Mouse (Mus musculus): ENCODE results near the gene Tmed10.

Tmed10 gene

DNA sequence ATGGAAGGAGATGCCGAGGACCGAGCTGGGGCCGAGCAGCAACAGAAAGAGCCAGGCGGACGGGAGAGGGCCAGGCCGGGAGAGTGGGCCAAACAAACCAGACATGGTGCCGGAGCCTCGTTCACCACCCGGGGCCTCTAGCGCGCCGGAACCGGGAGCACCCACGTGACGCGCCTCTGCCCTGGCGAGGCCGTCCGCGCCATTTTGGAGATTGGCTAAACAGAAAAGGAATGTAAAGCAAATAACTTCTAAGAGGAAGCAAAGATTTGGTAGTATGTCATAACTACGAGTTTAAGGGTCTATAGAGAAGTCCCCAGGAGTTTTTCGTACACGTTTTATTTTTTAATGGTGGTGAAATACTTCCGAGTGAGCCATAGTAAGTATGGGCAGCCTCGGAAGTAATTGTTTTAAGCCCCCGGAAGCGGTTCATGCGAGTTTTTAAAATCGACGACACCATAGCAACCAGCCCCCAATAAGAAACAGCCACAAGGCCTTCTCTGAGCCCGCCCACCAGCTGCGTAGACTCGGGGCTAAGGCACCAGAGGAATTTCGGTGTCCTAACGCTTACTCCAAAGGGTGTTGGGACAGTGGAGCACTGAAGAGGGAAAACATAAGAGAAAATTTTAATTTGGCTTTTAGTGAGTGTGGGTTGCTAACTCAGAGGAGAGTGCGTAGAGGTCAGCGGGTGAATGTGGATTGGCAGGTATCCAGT is at the start of gene Tmed10:
Gene Tmed10 (minus strand): TSS at position 287 of the 712 bp plus-strand sequence.
- DNase-seq = peak; percentile 92 to 93

DNA sequence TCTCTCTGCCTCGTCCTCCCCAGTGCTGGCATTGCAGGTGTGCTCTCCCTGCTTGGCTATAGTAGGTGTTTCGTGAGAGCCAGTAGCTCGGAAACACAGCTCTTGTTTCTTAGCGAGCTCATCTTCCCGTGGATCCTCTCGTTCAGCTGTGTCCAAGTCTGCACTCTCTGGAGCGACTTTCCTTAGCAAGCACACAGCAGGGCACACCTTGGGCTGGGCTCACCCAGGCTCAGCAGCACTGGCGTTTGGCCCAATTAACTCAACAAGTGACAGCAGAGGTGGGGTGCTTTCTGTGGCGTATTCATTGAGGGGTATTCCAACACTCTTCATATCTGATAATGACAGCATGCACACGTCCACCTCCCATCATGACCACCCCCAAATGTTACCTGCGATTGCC is 48.6 kb upstream of the Tmed10 start:
- no peak for DNase-seq

DNA sequence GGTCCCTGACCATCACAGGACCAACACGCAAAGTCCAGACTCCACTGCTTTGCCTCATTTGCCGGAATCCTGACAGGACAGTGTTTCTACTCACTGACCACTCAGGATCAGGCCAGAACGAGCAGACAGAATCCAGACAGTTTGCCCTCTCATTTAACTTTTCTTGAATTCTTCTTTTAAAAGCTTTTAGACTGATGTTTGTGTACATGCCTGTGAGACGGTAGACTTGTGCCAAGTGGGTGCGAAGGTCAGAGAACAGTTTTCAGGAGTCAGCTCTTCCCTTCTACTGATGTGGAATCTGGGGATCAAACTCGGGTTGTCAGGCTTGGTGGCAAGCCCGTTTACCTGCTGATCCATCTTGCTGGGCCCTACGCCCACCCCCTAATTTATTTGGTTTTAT is 47.9 kb upstream of the Tmed10 start:
- no peak for DNase-seq

DNA sequence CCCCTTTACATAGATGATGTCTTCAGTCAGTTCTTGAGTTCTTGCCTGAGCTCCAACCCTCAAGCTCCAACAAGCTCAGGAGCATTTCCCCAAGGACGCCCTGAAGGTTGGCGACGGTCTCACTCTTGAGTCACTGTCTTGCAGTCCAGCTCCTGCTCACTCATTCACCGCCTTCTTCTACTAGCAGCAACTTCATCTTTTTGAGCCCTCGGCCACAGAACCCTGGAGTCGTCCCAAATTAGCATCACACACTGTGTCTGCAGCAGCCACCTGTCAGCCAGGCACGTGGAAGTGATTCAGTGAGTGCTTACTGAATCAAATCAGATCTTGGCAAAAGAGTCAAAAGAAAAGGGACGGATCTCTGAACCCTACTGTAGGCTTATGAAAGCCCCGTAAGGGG is 46.3 kb upstream of the Tmed10 start:
- DNase-seq = peak; percentile 53 to 59

DNA sequence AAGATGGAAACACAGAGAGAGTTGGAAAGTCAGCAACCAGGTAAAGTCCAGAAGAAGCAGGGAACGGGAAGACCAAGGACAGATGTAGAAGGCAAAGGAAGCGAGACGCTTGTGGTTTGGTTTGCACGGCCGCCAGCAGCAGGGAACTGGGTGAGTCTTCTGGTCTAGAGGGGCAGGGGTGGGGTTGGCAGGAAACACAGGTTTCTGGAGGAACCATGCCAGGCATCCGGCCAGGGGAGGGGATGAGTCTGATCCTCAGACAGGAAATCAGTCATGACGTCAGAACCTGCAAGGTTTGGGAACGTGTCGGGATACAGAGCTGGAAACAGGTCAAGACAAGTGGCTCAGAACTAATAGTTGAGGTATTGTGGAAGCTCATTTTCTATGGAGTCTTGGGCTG is 43.2 kb upstream of the Tmed10 start:
- DNase-seq = peak in 1 of 2 experiments; percentile 35

DNA sequence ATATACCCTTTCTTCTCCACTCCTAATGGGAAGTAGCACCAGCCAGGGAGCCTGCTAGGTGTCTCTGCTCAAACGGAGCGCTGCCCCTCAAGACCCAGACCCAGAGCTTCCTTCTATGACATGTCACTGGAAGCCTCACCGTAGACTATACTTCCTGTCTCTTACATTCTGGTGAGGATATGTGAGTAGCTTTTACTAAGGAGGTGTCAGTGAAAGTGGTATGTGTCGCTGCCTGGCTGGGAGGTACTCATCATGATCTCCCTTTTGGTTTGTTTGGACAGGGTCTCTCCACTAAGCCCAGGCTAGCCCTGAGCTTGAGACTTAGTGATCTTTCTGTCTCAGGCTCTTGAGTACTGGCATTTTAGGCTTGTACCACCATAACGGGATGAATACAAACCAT is 41.7 kb upstream of the Tmed10 start:
- no peak for DNase-seq

DNA sequence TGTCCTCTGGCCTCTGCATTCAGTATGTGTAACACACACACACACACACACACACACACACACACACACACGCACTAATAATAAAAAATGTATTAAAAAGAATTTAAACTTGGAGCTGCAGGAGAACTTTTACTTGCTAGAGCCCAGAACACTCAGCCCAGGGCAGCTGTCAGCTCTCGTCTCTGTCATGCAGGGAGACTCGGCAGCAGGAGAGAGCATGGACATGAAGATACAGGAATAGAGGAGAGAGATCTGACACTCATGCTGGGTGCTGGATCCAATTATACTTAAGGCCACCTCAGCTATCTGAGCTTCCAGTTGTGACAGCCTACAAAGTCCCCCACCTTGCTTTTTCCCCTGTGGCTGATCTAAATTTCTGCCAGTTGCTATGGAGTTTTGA is 41.2 kb upstream of the Tmed10 start:
- no peak for DNase-seq

DNA sequence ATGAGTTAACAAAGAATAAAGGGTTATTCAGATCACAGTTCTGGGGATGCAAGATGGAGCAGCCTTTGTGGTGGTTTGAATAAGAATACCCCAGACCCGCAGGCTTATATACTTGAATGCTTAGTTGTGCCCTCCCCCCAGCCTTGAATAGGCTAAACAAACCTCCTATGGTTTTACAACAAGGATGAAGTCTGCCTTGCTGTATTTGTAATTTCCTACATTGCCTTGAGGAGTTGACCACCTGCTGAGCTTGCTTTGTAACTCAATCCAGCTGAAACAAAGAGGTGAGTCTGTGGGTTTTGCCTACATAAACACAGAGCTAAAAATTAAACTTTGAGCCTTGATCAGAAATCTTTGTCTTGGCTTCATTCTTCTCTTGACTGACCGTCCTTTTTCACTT is 36.5 kb upstream of the Tmed10 start:
- no peak for DNase-seq

DNA sequence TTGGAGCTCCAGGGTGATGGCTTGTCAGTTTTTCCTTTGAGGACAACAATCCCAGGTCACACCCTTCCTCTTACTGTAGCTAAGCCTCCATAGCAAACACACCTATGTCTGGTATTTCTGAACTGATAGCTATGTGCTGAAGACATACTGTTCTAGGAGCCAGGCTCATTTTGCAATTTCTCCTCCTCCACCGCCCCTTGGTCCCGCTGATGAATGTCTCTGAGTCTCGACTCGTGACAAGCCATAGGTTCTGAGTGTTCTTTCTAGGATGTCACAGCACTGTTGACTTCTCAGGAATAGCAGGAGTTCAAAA is 23.3 kb upstream of the Tmed10 start:
- no peak for DNase-seq

DNA sequence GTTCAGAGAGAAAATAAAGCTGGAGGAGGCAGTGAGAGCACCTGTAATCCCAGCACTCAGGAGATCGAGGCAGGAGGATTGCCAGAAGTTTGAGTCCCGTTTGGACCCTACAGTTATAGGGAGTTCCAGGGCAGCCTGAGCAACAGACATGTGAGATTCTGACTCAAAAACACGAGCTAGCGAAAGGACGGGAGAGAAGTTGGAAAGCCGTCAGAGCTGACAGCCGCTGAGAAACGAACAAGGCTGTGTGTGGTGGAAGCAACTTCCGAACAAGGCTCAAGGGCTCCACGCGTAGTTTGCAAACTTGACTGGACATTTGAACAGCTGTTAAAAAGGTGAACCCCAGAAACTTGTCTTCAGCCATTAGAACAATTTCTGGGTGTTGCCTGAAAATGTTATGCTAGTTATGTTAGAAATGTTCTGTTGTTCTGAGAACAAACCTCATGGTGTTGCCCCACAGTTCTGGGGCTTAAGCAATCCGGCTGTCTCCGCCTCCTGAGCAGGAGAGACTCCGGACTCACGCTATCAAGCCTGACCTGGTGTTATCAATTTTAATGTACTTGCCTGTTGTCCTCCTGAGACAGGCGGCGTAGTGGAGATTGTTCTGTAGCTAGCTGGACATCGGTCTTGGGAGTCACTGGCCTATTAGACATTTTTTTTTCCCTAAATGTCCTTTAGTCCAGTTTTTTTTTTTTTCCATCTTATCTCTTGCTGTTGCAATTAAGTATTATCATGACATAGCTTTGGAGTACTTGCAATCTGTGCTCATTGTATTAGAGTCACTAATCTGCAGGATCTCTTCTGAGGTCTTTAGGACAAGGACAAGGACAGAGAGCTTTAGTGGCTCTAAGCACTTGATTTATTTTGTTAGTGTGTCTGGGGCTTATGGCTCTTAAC is 22.7 kb upstream of the Tmed10 start:
- DNase-seq = no peak

DNA sequence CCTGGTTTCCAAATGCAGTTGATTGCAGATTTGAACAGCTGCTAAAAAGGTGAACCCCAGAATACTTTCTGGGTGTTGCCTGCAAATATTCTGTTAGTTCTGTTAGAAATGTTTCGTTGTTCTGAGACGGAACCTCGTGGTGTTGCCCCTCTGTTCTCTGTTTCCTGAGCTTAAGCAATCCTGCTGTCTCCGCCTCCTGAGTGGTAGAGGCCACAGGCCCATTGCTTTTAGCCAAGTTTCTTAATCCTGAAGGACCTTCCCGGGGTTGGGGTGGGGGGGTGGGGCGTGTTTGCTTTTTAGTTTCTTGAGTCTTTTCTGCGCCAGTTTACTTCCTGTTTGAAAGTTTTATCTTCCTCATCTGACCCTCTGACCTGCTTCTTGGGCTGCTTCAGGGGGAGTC is 19.3 kb upstream of the Tmed10 start:
- no peak for DNase-seq

DNA sequence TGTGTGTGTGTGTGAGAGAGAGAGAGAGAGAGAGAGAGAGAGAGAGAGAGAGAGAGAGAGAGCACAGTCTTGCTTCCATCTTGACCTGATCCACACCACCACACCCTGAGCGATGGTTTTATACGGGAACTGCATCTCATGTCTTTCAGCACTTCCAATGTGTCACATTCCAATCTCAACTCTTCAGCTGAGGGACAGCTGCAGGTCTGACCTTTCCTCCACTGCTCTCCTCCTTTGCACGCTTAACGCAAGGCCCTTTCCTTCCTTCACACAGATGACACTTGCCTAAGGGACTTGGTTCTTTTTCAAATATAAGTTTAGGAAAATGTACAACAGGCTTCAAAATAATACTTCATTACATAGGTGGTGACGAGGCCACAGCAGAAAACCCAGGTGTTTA is 18.9 kb upstream of the Tmed10 start:
- DNase-seq = no peak

DNA sequence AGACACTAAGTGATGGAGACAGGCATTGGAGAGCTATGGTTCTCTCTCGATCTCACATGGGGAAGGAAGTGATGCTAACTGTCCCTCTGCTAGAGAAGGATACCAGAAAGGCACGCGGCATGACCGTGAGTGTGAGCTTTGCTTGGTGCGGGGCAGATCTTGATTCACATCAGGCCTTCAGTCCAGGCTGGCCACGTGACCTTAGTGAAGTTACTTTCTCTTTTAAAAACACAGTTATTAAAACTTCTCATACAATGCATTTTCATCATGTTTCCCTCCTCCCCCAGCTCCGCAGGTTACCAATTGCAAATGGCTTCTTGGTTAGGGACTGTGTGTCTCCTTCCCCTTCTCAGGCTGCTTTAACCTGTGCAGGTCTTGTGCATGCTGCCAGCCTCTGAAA is 16.5 kb upstream of the Tmed10 start:
- no peak for DNase-seq

DNA sequence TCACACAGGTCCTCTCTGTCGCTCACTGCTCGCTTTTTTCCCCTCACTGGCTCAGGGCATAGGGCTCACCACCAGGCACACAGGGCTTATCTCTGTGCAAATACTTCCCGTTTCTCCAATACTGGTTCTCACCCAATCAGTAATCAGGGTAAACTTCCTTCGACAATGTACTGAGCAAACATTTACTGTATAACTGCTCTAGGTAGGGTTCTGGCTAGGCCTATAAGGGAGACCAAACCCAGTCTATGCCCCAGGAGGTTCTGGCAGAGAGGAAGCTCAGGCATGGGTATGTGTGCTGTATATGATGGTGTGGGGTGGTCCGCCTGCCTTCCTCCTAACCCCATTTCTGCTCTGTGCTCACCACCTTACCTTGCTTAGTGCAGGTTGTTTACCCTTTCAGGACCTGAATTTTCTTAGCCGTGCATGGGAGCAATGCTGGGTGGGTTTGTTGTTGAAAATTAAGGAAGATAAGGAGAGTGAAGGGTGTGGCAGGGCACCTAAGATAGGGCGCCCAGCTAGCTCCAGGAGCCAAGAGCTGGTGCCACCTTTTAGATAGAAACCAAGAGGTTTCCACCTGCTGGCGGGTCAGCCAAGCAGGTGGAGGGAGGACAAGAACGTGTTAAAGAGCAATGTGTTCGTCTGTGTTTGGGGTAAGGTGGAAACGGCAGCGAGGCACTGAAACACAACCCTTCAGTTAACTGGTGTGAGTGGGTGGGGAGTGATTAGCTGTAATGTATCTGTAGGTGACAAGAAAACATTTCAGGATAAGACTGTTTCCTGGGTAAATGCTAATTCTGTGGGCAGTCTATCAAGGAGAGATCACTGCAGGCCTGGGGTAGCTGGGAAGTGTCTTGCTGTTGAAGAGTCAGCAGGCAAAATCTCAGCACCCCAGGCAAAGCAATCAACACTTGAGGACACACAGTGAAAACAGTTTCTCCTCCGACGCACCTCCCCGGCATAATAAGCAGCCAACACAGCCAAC is 14.8 kb upstream of the Tmed10 start:
- DNase-seq = no peak

DNA sequence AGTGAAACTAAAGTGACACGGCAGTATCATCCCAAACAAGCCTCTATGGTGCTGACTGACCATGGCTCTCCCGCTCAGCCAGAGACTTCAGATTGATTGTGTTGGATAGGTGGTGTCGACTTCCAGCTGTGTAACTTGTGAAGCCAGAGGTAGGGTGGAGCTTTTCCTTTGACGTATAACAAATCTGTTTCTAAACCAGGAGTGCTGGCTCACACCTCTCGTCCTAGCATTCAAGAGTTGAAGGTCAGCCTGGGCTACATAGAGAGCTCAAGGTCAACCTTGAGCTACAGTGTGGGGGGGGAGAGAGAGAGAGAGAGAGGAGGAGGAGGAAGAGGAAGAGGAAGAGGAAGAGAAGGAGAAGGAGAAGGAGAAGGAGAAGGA is 11.3 kb upstream of the Tmed10 start:
- no peak for DNase-seq

DNA sequence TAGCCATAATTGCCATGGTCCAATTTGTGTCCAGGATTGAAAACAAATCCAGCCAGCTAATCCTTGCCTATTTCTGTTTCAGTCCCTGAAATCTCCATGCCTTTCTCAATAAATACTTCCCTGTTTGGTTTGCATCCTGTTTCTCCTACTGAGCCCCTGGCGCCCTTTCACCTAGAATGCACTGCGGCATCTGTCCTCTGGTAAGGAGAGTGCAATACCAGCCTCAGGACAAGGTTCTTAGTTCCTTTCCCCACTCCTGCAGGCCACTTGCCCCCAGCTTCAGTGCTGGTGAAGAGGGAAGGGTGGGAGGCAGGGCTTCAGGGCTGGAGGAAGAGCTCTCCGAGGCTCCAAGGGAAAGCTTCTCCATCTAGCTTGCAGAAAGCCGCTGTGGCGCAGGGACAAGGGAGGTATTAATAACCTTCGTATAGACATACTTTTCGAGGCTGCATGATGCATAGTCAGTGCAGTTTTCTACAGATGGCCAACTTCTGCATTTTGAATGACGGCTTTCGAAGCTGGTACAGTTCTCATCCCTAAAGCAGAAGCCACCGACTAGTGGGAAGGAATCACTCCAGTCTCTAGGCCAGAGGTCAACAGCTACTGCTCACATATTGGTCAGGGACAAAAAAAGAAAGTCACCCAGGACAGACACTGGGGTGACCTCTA is 10.8 kb upstream of the Tmed10 start:
- DNase-seq = no peak

DNA sequence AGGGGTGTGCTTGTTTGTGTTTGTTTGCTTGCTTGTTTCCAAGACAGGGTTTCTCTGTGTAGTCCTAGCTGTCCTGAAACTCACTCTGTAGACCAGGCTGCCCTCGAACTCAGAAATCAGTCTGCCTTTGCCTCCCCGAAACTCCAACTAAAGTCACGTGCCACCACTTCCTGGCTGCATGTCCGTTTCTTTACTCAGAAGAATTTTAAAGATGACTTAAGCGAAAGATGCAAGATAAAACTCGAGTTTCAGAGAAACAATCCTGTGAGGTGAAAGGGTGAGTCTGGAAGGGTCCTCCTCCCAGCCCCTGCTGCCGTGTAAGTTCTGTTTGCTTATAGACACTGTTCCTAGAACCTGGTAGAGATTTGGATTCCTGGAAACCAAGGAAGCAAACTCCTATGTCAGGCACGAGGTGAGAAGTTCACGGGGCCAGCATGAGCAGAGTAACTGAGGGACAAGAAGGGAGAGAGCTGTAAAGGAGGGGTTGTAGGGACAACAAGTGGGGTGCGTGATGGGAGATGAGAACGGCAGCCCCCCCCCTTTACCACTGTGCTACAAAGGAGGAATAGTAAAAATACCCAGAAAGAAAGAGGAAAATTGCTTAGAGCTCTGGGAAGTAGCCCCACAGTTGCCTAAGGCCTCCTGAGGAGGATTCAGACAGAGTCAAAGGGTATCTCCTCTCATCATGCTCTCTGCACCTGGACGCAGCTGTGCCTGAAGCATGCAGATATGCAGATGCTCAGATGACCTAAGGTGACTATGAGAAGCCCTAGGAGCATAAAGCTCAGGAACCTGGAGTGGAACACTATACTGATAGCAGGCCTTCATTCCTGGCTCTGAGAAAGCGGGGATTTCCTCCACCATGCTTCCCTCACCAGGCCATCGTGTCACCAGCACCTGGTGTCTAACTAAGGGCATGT is 8.4 kb upstream of the Tmed10 start:
- DNase-seq = no peak

DNA sequence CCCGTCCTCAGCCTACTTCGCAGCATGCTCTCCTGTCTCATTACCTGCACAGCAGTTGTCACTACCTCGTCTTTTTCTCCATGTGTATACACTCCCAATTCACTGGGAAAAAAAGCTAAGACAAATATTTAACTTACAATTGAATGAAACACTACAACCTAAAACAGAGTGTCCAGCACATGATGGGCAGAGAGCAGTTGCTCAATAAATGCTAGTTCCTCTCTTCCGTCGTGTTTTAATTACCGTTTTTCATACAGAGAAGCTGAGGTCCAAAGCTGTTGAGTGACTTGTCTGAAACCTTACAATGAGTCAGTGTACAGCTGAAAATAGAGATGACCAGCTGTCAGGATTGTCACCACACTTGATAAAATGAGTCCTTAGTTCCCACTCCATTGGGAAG is 6.9 kb upstream of the Tmed10 start:
- DNase-seq = no peak

DNA sequence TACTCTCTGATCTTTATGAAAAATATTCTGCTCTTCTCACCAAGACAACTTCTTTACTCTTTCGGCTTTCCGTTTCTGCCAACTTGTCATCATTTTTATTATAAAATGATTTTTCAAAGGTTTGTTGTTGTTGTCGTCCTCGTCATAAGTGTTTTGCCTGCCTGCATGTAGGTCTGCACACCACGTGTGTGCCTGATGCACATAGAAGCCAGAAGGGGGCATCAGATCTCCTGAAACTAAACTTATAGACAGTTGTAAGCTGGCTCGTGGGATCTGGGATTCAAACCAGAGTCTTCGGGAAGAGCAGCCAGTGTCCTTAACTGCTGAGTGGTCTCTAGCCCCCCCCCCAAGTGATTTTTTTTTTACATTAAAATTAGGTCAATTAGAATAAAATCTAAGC is 6.3 kb upstream of the Tmed10 start:
- DNase-seq = no peak

DNA sequence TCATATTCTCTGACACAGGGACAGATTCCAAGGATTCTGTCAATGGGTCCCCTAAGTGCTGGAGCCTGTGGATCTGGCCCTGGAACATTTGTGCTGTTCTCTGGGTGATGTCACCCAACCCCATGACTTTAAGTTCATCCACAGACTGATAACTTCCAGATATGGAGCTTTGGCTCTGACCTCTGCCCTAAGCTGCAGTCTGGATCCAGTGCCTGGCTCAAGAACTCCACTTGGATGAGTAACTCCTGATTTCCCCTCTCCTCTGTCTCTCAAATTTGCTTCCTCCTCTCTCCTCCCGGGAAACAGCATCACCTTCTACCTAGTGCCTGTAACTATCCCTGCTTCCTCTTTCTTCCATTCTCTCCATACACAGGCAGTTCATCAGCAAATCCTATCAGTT is 5.7 kb upstream of the Tmed10 start:
- no peak for DNase-seq

DNA sequence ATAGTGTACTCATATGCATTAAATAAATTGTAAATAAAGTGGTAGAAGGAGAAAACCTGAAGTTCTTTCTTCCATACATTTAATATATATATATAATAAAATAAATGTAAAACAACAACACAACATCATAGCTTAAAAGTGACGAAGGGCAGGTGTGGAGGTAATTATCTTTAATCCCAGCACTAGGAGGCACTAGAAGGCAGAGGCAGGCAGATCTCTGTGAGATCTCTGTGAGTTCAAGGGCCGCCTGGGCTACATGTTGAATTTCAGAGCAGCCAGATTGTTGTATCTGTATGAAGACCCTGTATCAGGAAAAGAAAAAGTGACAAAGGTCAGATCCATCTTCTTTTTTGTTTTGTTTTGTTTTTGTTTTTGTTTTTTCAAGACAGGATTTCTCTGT is 3.6 kb upstream of the Tmed10 start:
- DNase-seq = no peak

Data from cerebellum, postnatal 10 days (tissue).